Mouse (Mus musculus): ENCODE measurements around the gene Vps8.
A peak's percentile ranks its signal among the peaks of the same experiment; 100 is the strongest.

Gene Vps8

DNA sequence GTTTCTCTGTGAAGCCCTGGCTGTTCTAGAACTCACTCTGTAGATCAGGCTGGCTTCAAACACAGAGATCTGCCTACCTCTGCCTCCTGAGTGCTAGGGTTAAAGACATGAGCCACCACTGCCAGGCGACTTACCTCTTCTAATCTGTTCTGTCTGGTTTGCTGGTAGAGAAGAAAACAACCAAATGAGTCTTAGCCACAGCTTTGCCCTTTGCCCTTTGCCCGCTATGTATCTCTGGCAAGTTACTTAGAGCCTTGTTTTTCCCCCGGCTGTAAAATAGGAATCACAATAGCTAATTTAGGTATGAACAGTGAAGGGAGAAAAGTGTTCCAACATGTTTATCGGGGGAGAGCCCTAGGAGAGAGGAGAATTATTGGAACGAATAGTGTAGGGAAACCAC is 18.3 kb upstream of the Vps8 start:
- no peak for DNase-seq (ENCODE audit: low read depth)

DNA sequence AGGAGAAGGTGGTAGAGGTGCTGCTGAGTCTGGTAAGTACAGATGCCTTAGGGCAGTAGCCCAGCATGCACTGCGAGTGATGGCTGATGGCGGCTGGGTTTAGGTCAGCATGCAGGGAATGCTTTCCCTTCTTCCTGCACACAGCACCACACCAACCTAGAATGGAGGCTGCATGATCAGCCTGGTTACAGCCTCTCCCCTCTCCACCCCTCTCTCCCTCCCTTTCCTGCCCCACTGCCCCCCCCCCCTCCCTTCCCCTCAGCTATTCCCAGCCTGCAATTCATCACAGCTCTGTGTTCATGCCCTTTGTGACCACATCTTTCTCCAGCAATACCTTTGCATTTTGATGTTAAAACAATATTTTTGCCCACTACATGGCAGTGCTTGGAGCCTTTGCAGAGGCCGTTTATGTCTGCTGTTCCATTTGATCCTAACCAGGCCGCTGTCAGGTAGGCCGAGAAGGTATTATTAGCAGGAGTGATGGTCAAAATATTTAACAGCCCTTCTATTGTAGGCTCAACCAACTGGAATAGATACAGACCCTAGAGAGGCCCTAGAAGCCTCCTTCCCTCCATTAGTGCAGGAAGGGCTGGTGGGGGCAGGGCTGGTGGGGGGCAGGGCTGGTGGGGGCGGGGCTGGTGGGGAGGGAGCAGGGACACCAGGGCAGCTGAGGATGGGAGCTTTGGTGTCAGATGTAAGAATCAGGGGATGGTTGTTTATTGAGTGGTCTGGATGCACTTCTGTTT is 17.5 kb upstream of the Vps8 start:
- DNase-seq (ENCODE audit: low read depth), result no peak

DNA sequence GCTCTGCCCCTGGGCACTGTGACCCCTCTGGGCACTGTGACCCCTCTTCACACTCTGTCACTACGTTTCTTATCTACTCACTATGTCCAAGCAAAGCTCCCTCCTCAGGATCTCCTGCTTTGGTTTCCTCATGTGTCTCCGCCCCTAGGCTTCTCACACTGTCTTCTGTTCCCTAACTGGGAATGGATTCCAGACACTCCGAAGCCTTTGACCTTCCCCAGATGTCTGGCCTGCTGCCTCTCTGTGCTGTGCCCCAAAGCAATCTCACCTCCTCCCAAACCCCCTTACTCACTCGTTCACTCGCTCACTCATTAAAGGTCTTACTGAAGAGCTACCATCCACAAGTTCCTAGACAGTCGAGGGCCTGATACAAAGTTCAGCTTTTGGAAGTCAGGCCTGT is 16.8 kb upstream of the Vps8 start:
- DNase-seq (ENCODE audit: low read depth), result peak; percentile 46

DNA sequence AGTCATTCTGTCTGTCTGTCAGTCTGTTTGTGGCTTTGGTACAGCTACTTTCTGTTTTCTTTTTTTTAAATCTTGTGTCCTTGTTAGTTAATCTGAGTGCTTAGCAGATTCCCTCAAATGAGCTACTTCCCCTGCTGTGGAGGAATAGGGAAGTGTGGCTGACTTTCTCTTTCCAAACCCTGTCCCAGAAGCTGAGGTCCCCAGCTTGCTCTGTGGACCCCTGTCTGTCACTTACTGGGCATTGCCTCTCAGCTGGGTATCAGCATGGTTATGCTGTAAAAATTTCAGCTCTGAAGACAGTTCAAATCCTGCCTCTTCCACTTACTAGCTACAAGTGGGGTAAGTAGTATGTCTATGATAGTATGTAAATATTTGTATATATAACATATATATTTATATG is 11.1 kb upstream of the Vps8 start:
- no peak for DNase-seq (ENCODE audit: low read depth)

DNA sequence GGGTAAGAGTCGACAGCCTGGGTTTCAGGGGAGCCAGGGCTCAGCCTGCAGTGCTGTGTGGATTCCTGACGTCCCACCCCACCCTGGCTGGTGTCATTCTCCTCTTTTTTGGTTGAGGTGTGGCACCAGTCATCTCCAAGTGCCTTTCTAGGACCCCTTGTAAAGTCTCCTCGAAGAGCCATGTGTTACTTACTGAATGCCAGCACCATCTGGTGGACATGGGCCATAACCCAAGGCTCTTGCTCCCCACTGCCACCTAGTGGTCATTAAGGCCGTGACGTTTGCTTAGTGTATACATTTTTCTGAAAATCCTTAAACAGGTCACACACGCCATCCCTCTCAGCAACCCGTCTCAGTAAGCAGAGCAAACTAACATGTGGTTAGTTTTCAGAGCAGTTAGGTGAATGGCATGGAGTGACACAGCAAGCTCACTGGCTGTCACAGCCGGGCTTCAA is 10.3 kb upstream of the Vps8 start:
- DNase-seq (ENCODE audit: low read depth), result peak; percentile 94

DNA sequence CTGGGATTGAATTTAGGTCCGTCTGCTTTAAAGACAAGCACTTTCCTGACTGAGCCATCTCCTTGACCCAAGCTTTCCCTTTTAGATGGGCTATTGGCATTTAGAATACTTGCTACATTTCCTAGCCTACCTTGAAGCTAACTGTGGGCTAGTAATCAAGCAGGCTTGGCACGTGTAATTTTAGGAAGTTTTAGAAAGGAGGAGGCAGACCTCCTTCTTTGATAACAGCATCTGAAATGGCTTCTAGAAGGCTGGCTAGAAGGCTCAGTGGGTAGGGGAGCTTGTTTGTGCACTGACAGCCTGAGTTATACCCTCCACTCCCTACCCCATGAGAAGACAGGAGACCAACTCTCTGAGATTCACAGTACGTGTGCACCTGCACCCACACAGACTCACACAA is 9.1 kb upstream of the Vps8 start:
- no peak for DNase-seq (ENCODE audit: low read depth)

DNA sequence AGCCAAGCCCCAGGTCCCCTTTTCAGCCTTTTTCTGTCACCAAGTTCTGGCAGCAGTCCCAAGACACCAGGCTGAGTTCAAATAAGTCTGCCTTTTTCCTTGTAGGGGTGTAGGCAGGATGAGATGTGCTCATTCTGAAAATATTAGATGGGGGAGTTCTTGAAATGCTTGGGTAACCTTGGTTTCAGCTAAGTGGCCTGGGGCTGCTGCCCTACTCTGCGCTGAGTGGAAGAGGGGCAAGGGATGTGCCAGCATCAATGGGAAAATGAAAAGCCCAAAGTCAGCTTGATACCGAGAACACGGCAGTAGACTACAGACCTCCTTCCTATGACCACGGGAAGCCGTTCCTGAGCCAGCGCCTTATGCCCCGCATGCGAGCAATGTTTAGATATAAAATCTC is 7.8 kb upstream of the Vps8 start:
- DNase-seq (ENCODE audit: low read depth), result no peak

DNA sequence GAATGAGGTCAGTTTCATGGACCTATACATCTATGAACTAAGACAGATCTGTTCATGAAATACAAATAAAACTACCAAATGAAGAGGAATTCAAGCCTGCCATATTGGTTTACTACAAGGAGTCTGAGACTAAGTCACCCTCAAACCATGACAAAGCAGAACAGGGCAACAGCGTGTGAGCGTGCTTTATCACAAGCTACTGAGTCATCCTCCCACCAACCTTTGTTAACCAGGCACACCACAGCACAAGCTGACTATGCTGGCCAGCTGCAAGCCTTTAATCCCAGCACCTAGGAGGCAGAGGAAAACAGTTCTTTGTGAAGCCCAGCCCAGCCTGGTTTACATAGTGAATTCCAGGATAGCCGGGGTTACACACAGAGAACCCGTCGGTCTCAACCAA is 4.9 kb upstream of the Vps8 start:
- peak; percentile 57 for DNase-seq (ENCODE audit: low read depth)

DNA sequence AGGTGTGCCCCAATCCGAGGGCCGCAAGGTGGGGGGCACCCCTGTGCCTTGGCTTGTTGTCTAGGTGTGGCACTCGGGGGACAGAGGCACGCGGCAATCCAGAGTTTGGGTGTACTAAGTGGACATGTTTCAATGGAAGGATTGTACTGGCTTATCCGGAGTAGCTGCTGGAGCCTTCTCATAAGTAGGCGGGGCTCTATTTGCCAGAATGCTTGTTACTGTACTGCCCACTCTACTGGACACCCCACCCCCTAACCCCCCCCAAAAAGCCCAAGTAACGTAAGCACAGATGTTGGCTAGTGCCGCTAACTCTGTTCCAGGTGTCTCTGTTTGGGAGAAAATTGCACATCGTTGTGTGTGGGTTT is 610 bp downstream of the Vps8 start:
- DNase-seq (ENCODE audit: low read depth), result peak; percentile 82

DNA sequence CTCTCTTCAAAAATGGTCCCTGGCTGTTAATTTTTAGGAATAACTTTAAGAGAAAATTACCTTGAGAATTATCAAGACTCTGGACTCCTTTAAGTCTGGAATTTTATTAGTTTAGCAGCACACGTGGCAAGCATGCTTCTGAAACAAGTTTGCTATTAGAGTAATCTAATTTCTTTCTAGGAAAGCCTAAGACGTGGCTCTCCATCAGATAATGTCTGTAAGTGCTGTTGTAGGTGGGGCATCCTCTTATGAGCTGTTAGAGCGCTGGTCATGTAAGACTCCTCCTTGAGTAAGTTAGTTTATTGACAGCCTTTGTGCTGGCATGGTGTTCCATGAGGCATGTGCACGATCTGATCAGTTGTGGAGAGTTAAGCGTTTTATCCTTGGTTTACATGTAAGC is 5.2 kb downstream of the Vps8 start:
- no peak for DNase-seq (ENCODE audit: low read depth)

DNA sequence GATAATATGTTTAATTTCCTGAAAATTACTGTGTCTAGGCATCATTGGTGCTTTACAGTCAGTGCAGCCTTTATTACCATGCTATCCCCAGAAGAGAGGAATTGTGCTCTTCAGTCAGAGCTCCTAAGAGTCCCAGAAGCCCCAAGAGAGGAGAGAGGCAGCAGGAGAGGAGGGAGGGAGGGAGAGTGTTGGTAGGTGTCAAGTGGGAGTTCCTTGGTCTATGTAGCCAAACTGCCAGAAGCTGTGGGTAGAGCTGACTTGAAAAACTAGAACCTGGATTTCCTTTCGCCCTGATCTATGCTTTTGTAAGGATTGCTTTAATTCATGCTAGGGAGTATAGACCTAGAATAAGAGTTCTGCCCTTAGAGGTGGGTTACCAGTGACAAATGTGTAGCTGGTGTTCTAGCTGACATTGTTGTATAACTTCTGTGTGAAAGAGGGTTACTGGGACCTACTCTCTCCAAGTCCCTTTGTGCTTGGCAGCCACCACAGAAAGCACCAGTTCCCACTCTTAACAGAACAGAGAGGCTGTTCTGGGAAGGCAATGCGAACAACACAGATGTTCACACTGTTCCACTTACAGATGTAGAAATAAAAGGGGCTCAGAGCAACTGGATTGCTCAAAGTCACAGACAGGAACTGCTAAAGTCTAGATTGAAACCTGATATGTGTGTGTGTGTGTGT is 7.6 kb downstream of the Vps8 start:
- DNase-seq (ENCODE audit: low read depth), result no peak

DNA sequence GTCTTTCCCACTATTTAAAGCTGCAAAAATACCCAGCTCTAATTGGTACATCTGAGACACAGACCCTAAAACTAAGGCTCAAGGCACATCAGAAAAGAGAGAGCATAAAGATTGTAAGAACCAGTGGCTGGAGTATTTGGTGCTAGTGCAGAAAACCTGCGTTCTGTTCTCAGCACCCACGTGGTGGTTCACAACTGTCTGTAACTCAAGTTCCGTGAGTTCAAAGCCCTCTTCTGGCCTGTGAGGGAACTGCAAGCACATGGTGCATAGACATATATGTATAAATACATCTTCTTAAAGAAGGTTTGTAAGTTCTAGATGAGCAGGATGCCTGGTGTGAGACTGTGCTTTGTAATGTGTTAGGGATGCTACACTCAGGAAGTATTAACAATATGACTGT is 8.7 kb downstream of the Vps8 start:
- peak; percentile 15 for DNase-seq (ENCODE audit: low read depth)

DNA sequence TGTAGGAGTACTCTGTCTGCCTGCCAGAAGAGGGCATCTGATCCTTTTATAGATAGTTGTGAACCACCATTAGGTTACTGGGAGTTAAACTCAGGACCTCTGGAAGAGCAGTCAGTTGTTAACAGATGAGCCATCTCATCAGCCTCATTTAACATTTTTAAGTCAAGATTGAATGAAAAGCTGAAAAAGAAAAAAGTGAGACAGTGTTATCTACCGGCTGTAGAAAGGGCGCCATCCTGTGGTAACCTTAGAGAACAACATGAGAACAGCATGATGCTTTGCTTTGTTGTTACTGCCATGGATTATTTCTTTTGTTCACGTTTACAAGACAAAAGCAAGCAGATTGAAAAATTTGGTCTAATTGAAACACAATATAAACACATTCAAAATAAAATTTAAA is 10.6 kb downstream of the Vps8 start:
- peak; percentile 52 for DNase-seq (ENCODE audit: low read depth)

DNA sequence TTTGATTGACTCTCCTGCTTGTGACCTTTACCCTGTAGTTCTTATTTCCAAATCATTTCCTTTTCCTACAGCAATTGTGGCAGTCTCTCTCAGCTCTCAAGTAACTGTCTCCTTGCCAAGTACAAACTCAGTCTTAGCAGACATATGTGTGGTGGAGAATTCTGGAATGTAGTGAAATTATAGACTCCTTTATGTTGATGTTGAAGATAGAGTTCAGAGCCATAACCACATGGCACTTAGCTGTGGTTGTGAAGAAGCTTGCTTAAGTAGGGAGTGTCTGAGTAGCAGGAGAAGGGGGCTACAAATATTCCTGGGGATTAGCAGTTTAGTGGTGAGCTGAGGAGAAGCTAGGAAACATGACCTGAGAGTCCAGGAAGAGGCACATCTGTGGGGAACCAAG is 18.1 kb downstream of the Vps8 start:
- no peak for DNase-seq (ENCODE audit: low read depth)

DNA sequence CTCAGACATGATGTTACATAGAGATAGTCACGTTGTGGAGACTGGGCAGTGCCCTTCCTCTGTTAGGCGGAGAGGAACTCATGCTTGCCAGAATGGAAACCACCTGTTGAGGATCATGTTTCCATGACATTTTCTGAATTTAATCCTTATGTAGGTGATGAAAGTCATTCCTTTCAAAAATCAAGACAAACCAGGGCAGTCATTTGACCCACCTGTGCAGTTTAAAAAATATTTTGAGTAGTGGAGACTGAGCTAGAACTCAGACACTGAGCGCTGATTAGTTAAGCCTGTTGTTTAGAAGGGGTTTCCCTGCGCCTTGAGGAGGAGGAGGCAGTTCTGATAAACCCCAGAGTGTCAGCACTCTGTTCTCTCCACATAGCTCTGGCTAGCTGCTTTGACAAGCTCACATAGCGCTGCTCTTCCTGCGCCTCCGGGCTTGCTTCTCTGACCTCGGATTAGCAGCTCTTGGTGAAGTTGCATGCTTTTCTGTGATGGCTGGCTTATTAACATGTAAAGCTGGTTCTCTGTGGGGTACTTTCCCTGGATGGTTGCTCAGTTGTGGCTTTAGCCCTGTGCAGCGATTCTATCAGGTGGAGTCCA is 22.2 kb downstream of the Vps8 start:
- no peak for DNase-seq (ENCODE audit: low read depth)

DNA sequence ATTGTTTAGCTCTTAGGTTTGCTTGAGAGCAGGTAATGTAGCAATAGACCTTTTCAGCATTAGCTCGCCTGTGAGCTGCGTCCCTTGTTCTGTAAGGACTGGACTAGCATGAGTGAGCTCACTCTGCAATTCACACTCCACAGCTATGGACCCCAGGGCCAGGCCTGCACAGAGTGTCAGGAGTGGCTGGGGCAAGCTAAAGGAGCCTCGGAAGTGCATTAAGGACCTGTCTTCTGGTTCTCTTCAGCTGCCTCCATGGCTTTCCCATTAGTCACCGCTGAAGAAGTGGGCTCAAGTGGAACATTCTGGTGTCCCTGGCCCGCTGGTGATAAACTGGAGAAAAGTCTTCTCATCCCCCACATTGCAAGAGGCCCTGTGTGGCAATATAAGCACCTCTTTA is 24.5 kb downstream of the Vps8 start:
- DNase-seq (ENCODE audit: low read depth), result no peak

DNA sequence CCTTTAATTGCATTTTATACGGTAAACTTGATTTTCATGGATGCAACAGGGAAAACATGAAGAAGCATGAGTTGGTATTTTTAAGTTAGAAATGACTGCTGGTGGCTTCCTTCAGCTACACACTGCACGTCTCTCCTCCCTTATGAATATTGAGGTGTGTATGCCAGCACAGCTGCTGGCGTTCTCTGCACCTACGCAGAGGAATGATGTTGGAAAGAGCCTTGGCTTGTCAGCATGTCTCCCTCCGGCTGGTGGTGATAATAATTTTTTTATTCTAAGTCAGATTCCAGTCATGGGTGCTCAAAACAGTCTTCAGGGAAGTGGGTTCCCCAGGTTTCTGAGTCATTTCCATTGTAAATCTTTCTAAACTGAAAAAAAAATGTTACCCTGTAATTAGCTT is 25.5 kb downstream of the Vps8 start:
- DNase-seq (ENCODE audit: low read depth), result no peak

DNA sequence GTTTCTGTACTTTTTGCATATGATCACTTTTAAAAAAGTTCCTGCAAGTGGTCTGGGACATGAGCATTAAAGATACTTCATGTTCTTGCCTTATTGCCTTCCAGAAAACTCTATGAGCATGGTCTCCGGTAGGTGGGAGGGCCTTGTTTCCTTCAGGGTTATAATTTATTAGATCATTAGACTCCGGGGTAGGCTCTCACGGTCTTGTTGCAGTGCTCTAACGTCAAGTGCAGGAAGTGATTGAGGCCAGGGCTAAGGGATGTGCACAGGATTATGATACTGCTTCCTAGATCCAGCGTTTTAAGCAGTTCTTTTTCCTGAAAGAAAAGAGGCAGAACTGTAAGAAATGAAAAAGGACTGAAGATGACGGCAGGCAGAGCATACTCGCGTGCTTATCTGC is 27.0 kb downstream of the Vps8 start:
- DNase-seq (ENCODE audit: low read depth), result no peak

DNA sequence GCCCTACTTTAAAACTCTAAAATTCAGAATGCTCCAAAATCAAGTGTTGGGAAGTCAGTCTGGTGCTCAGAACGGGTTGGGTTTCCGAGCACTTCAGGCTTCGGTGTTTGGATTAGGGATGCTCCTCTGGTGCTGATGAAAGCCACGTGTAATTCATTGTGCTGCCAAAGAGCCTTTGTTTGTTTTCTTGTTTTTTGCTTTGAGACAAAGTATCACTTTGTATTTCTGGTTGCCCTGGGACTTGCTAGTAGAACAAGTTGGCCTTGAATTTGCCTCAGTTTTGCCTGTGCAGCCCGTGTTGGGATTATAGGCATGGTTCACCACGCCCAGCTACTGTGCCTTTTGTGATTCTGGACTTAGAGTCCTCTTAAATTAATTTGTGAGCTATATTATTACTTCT is 29.7 kb downstream of the Vps8 start:
- no peak for DNase-seq (ENCODE audit: low read depth)

DNA sequence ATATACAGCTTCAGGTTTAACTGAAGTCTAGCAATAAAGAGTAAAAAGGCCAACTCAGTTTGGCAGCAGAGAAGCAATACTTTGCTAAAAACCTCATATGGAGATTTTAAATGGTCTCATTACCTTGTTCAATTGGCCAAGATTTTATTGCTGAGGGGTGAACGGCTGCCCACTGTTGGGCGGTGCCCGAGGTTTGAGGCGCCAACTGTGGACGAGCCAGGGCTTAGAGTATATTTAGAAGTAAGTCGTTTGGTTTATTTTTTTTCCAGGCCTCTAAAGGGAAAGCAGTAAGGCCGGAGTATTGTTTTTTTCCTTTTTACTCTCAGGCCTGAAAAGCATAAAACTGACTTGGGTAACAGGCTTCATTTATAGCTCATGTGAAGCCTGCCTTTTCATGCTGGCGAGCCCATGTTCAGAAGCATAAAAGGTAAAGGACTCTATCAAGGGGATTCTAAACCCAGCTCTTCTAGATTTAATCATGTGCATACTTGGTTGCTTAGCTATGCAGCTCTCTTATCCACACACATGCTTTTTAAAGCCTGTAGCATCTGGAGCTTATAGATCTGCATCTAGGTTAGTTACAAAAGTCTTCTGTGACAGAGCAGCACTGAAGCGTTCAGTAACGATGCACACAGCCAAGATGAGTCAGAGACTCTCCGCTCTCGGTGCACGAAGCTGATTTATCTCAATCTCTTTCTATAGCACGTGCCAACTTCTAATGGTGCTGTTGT is 34.9 kb downstream of the Vps8 start:
- peak; percentile 70 for DNase-seq (ENCODE audit: low read depth)

DNA sequence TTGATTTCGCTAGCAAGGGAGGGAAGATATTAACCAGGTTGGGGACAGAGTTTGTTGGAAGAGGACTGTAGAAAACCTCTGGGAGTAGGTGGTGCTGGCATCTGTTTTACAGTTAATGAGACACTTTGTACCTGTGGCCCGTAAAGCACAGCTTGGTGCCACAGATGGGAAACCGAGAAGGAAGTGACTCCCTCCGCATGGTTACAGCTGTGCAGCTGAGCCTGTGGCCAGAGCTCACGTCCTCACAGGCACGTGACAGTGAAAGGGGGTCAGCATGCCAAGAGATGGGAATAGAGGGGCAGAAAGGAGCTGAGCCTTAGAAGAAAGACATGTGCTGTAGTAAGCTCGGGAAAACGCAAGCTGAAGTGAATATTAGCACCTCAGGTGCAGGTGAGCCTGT is 43.0 kb downstream of the Vps8 start:
- DNase-seq (ENCODE audit: low read depth), result no peak

DNA sequence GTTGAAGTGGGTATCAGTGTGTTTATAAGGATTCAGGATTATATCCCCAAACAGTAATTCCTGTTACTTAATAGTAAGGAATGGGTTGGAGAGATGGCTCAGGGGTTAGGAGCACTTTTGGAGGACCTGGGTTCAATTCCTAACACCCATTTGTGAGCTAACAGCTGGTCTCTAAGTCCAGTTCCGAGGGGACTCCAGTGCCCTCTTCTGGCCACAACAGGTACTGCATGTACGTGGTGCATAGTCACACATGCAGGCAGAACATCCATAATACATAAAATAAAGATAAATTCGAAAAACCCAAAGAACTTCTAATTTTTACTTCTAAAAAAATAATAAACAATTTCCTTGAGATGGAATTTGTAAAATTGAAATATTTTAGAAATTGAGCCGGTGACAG is 47.5 kb downstream of the Vps8 start:
- peak; percentile 36 for DNase-seq (ENCODE audit: low read depth)

DNA sequence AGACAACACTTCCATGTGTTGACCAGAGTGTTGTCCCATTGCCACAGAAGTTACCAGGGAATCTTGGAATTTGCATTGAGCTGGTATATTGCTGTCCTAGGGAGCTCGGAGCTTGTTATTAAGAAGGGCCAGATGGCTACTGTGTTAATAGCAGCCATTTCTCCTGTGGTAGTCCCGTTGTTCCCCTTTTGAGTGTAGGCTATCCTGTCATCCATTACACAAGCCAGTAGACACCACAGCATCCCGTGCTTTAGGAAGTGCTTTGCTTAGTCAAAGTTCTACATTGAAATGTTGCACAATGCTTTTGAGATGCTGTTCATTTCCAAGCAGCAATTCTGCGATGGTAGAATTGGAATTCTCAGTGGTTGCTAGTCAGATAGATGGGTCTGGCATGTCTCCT is 54.2 kb downstream of the Vps8 start:
- no peak for DNase-seq (ENCODE audit: low read depth)

Data from NIH3T3 (cell line).